Mouse (Mus musculus) spleen, adult 2 months (tissue): ENCODE measurements around the gene Rere. TPM values are rescaled to one million over a fixed set of nuclear protein-coding genes. Genes with fewer than 3 reads are reported as not detected.

Experiments
- DNase-seq, 2 experiments: peaks; one replicate each; pipeline versions ENCODE4 v3.0.0 to v3.0.0-alpha.2; 2012 to 2021; ENCODE audit warnings: low spot score in 2 of 2, low read depth in 1 of 2
- H3K27ac ChIP-seq: fragments of 200-500 bp; 2 replicates; pipeline ENCODE4 v1.5.1; 2012; ENCODE audit warnings: low read length, inconsistent platforms; ENCODE audit not compliant: insufficient read depth
- H3K27me3 ChIP-seq: fragments of 200-500 bp; 2 replicates; pipeline ENCODE4 v1.6.1; 2012; ENCODE audit warnings: mild to moderate bottlenecking, moderate library complexity, low read length, inconsistent platforms; ENCODE audit not compliant: control insufficient read depth, insufficient read depth
- H3K36me3 ChIP-seq: fragments of 200-500 bp; 2 replicates; pipeline ENCODE4 v1.6.1; 2012; ENCODE audit warnings: mild to moderate bottlenecking, low read length, inconsistent platforms; ENCODE audit not compliant: control insufficient read depth, insufficient read depth
- H3K4me1 ChIP-seq: fragments of 200-500 bp; 2 replicates; pipeline ENCODE4 v1.6.1; 2011; ENCODE audit warnings: inconsistent platforms; ENCODE audit not compliant: control insufficient read depth, insufficient read depth, insufficient read length
- H3K4me3 ChIP-seq: fragments of 200-500 bp; 2 replicates; pipeline ENCODE4 v1.5.1; 2011; ENCODE audit warnings: mild to moderate bottlenecking, inconsistent platforms; ENCODE audit not compliant: insufficient read depth, insufficient read length; ENCODE audit errors: extremely low read depth
- CTCF ChIP-seq: fragments of 200-500 bp; IDR thresholded peaks from 2 replicates; pipeline ENCODE4 v1.5.1; 2011; ENCODE audit warnings: mild to moderate bottlenecking, inconsistent platforms; ENCODE audit not compliant: insufficient read depth, insufficient read length, insufficient replicate concordance; ENCODE audit errors: extremely low read depth
- POLR2A ChIP-seq: fragments of 200-500 bp; IDR thresholded peaks from 2 replicates; pipeline ENCODE4 v1.6.1; 2011; ENCODE audit warnings: low read depth, low read length, inconsistent platforms
- WGBS: fragments of 180-500 bp; shearing (Covaris S2); methylation state at CpG from one replicate; pipeline ENCODE4 v1.1.7; 2018; 5-methylcytosine and 5-hydroxymethylcytosine counted together
- polyA plus RNA-seq: library from polyadenylated mRNA; depleted of rRNA; stranded (reverse); fragments of >200 nt; gene quantifications from 2 replicates; pipeline ENCODE4 v1.2.3, GENCODE M21; 2012; rRNA removed

Gene Rere
- polyA plus RNA-seq, 1 experiment: 66.2 TPM

DNA sequence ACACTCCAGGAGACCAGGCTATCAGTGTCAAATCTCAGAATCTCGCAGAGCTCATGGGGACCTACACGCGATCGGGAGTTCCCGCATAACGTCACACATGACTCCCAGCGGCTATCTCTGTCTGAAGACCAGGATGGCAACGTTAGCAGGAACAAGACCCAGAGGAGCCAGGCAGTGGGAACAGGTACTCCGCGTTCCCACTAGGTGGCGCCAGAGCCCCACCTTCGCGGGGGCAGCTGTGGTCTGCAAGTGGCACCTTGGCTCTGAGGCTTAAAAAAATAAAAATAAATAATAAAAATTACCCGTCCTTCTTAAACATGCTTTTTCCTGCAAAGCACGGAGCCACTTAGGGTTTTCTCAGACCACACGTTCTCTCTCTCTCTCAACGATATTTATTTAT lies 374.5 kb downstream of the Rere start:
- 4% methylated on average over 17 of the region's 17 CpGs for WGBS
- no peaks in the 10 kb centered on the region for H3K36me3 ChIP-seq
- peak; percentile 31 to 69 for DNase-seq
- no peaks in the 10 kb centered on the region; the same call in 1 of the 2 replicates for H3K4me1 ChIP-seq
- H3K27me3 ChIP-seq: peaks cover 3% of the 10 kb centered on the region
- no peak overlapping the region for H3K4me3 ChIP-seq
- TF ChIP-seq CTCF (peak; percentile 99), POLR2A (no peak)
- H3K27ac ChIP-seq: no peak overlapping the region

DNA sequence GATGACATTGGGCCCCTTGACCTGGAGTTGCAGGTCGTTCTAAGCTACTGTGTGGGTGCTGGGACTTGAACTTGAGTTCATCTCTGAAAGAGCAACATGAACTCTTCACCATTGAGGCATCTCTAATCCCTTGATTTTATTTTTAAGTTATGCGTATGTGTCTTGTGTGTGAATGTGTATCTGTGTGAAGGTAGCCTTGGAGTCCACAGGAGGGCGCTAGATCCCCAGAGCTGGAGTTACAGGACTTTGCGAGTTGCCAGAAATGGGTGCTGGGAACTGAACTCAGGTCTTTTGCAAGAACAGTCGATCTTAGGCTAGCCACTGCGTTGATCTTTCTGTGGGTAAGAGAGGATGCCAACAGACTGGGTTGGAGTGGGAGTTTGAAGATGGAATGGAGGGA lies 375.1 kb downstream of the Rere start:
- Histone ChIP-seq H3K4me3 (no peak overlapping the region), H3K27me3 (peaks cover 3% of the 10 kb centered on the region)

DNA sequence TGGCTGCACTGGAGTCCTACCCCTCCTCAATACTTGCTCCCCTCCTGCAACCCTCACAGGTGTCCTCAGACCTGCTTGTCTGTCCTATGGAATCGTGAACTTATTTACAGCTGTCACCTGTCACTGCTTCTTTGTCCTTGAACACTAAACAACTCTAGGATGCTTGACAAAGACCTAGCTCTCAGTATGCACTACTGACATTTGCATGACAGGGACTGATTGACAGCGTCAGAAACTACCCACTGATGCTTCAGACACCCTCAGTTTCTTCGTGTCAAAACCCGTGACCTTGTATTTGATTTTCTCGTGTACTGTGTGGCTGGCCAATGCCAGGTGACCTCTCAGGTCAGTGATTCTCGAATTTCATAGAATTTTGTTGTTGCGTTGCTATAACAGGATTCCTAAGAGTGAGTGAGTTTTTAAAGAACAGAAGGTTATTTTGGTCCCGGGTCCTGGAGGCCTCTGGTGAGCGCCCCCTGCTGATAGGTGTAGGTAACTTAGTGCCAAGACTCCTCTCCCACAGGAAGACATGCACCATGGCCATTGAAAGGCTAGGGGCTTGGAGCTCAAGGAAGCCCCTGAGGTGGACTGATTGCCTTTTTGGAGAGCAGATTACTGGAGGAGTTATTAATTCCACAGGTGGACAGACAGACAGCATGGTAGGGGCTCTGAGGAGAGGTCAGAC lies 378.6 kb downstream of the Rere start:
- Histone ChIP-seq H3K27ac (no peak overlapping the region), H3K27me3 (no peaks in the 10 kb centered on the region), H3K36me3 (no peaks in the 10 kb centered on the region), H3K4me3 (no peak overlapping the region), H3K4me1 (no peaks in the 10 kb centered on the region)
- TF ChIP-seq CTCF: peak; percentile 22; the same call in 1 of the 2 replicates
- no peak for TF ChIP-seq POLR2A
- peak in 1 of 2 experiments; percentile 13 for DNase-seq
- WGBS: 78% methylated on average over 9 of the region's 9 CpGs

More for the DNA sequence above, 375.1 kb downstream of the Rere start:
- WGBS: 88% methylated on average over 6 of the region's 6 CpGs
- TF ChIP-seq CTCF (no peak), POLR2A (no peak)
- no peak for DNase-seq
- no peaks in the 10 kb centered on the region for H3K36me3 ChIP-seq
- H3K4me1 ChIP-seq: no peaks in the 10 kb centered on the region; the same call in 1 of the 2 replicates
- no peak overlapping the region for H3K27ac ChIP-seq

DNA sequence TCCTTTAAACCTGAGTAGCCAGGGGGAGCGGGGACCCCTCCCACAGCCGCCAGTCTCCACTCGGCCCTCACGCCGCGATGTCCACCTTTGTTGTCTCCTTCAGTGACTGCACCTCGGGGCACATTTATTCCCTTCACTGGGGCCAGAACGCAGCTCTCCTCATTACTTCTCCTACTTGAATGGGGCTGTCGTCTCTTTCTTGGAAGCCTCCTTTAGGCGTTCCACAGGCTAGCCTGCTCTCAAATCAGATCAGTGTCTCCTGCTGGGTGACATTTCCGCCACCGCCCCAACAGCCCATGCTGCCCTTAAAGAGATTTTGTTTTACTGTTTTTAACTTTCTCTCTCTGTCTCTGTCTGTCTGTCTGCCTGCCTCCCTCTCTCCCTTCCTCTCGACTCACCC lies 380.4 kb downstream of the Rere start:
- Histone ChIP-seq H3K27ac (no peak overlapping the region), H3K27me3 (no peaks in the 10 kb centered on the region), H3K4me1 (no peaks in the 10 kb centered on the region), H3K36me3 (no peaks in the 10 kb centered on the region), H3K4me3 (no peak overlapping the region)
- 20% methylated on average over 13 of the region's 13 CpGs for WGBS
- no peak for DNase-seq
- TF ChIP-seq CTCF (no peak), POLR2A (no peak)

DNA sequence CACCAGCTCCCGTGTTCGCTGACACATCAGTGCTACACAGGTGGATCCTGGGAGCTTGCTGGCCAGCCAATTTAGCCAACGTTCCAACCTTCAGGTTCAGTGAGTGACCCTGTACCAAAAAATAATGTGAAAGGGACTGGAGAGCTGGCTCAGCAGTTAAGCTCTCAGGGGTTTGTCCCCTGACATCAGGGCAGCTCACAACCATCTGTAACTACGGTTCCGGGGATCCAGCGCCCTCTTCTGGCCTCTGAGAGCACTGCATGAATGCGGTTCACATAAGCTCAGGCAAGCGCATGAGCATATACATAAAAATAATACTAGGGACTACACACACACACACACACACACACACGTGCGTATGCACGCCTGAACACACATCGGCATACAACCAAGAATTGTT lies 381.7 kb downstream of the Rere start:
- no peak for DNase-seq
- no peaks in the 10 kb centered on the region for H3K36me3 ChIP-seq
- H3K4me3 ChIP-seq: no peak overlapping the region
- TF ChIP-seq CTCF (peak; percentile 25; the same call in 1 of the 2 replicates), POLR2A (no peak)
- WGBS: 61% methylated on average over 12 of the region's 12 CpGs
- no peak overlapping the region for H3K27ac ChIP-seq
- no peaks in the 10 kb centered on the region for H3K27me3 ChIP-seq
- H3K4me1 ChIP-seq: no peaks in the 10 kb centered on the region

DNA sequence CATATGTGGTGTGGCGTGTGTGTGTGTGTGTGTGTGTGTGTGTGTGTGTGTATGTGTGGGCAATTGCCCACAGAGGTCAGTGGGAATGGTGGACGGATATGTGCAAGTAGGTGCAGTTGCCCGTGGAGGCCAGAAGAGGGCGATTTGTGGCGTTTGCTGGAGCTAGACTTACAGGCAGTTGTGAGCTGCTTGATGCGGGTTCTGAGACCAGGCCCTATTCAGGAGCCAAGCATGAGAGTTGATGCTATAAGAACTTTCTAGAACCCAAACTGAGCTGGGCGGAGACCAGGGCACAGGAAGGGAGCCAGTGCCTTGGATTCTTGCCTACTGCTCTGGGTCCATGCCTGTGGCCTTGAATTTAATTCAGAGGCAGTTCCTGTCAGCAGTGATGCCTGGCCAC lies 383.3 kb downstream of the Rere start:
- H3K27me3 ChIP-seq: no peaks in the 10 kb centered on the region
- WGBS: 86% methylated on average over 7 of the region's 7 CpGs
- no peak for DNase-seq

DNA sequence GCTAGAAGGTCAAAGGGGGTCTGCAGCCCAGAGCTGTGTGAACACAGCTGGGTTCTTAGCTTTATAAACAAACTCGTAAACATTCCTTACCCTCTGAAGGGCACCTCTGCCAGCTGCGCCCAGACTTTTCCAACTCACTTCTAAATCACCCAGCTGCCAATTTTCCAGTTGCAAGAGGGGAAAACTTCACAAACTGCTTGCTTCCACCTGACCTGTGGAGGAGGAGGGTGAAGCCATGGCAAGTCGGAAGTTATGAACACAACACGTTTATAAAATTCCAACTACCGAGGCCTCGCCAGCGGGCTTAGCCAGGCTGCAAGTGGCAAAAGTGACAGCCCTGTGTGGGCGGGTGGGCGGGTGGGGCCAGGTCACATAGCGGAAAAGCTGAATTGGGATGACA lies 384.4 kb downstream of the Rere start:
- no peak for DNase-seq
- H3K4me3 ChIP-seq: no peak overlapping the region
- WGBS: 87% methylated on average over 10 of the region's 10 CpGs
- H3K27me3 ChIP-seq: no peaks in the 10 kb centered on the region
- no peaks in the 10 kb centered on the region for H3K36me3 ChIP-seq
- H3K4me1 ChIP-seq: no peaks in the 10 kb centered on the region
- TF ChIP-seq POLR2A (no peak), CTCF (no peak)
- no peak overlapping the region for H3K27ac ChIP-seq

More for the DNA sequence above, 383.3 kb downstream of the Rere start:
- no peaks in the 10 kb centered on the region for H3K4me1 ChIP-seq
- no peaks in the 10 kb centered on the region for H3K36me3 ChIP-seq
- H3K27ac ChIP-seq: no peak overlapping the region
- H3K4me3 ChIP-seq: no peak overlapping the region
- no peak for TF ChIP-seq POLR2A

Other genes with a start within 250 kb of the Rere start
- gene Gpr157, start 194.3 kb upstream of the Rere start, polyA plus RNA-seq: 4.2 and 5.8 TPM in 2 replicates
- gene Slc2a5, start 162.4 kb upstream of the Rere start, polyA plus RNA-seq: 0.05 and 0.18 TPM in 2 replicates
- gene Slc2a7, start 132.7 kb upstream of the Rere start, polyA plus RNA-seq: not detected in 2 replicates
- not detected in 2 replicates for gene Car6, start 80.3 kb upstream of the Rere start, polyA plus RNA-seq
- gene Eno1, start 44.9 kb upstream of the Rere start, polyA plus RNA-seq: 120 and 224 TPM in 2 replicates